Mouse (Mus musculus) hindlimb bud, embryonic 11.5 days (tissue): Measurements from ENCODE around the gene Icam1.

Experiments used
- DNase-seq: peaks from one replicate; pipeline ENCODE4 v3.0.0-alpha.2; 2012; ENCODE audit warnings: low read depth, low spot score; ENCODE audit errors: extremely low spot score

The Icam1 gene

DNA sequence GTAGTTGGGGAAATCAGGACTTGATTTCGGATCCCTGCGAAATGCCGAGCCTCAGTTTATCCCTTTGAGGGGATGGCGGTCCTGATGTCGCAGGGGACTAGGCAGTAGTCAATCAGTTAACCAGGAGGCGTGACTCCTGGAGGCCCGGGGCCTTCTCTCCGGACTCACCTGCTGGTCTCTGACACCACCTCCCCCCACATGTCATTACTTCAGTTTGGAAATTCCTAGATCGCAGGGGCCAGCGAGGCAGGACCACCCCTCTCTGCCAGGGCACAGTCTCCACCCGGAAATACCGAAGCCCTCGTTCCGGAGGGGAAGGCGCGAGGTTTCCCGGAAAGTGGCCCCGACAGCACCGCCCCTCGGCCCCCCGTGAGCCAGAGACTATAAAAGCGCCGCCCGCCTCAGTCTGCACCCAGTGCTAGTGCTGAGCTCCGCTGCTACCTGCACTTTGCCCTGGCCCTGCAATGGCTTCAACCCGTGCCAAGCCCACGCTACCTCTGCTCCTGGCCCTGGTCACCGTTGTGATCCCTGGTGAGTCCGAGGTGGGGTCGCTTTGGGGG lies at the start of gene Icam1:
TSS of gene Icam1 (plus strand) at position 415 of the 560 bp plus-strand sequence.
- DNase-seq: no peak

DNA sequence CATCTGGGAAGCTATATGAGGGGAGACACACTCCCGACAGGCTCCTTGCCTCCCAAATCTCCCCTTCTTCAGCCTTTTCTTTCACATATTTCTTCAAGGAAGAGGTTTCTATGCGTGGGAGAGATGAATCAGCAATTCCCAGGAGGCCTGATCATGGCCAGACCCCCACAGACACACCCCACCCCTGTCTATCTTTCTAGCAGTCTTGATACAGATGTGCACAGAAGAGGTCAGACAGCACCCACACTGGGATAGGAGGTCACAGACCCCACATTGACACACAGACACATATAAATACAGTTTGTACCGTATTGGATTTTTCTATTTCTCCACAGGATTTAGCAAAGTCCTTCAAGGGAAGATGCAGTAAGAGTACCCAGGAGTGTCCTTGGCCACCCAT lies 49.8 kb upstream of the Icam1 start:
- no peak for DNase-seq

DNA sequence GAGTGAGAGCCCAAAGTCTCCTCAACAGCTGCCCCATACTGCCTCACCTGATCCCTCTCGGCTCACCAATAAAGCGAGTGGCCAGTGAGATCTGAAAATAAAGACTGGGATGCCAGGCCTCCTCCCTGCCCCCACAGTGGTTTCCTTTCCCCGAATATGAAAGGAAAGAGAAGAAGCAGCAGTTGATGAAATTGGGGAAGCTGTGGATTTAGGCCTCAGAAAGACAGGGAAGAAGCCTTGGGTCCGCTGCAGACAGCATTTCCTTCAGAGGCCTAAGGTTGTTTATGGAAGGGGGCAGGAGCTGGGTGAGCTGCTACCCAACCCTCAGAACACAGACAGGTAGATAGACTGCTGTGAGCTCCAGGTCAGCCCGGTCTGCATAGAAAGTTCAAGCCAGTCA lies 49.0 kb upstream of the Icam1 start:
- no peak for DNase-seq

DNA sequence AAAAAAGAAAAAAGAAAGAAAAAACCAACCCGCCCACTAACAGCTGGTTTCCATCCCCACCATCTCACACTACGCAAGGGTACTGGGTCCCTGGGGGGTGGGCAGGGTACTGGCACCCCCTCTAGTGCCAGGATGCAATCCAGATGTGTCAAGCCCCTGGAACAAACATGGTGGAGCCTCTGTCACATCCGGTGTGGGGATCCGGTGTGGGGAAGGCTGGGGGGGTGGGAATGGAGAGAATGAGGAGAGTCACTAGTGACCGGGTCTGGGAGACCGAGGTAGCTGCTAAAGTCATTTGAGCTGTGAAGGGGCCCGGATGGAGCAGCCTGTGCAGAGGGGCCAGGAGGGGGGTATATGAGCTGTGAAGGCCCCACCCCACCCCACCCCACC lies 44.0 kb upstream of the Icam1 start:
- DNase-seq: no peak

GRCm38 (mm10) chr9:20972141-20972992 lies 43.4 kb upstream of the Icam1 start:
- no peak for DNase-seq

GRCm38 (mm10) chr9:20973001-20973681 lies 42.6 kb upstream of the Icam1 start:
- no peak for DNase-seq

DNA sequence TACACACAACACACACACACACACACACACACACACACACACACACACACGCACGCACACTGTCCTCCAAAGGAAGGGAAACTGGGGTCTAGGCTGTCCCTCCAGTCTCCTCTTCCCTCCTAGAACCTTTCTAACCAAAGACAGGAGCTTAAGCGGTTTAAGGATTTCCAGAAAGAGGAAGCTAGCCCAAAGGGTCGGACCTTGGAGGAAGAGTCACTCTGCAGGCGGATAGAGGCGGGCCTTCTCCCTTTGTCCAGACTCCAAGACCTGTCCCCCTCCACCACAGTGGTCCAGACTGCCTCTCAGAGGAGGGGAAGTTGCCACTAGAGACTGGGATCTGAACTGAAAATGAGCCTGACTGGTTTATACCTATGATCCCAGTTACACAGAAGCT lies 42.1 kb upstream of the Icam1 start:
- no peak for DNase-seq

- DNase-seq: no peak
Observed at GRCm38 (mm10) chr9:20975431-20976215, 40.2 kb upstream of the Icam1 start.

GRCm38 (mm10) chr9:20976216-20976960 lies 39.4 kb upstream of the Icam1 start, which contains the start of gene S1pr2:
TSS of gene S1pr2 (minus strand) at chr9:20976781.
- DNase-seq: peak; percentile 74

DNA sequence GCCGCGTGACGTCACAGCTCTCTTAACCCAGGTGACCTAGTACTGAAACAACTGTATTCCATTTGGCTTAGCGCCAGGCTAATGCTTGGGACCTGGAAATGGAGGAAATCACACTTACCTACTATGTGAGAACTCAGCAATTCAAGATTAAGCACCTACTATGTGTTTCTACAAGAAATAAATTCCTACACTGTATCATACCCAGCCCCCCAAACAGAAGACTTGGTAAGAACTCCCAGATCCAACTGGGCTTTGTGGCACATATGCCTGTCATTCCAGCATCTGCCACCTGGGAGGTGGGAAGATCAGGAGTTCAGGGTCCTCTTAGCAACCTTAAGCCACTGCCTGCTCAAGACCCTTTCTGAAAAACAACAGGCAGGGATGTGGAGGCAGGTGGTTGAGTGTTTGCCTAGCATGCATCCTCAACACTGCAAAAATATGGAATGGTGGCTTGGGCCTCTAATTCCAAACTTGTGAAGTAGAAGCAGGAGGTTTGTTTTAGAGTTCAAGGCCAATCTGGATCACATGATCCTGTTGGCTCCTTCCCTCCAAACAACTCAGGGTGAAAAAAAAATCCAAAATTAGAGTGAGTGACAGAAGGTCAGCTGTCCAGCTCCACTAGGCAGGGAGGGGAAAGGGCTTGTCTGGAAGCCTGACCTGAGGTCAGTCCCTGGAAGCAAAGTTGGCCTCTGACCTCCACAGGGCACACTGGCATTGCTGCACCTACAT lies 38.7 kb upstream of the Icam1 start:
- peak; percentile 46 for DNase-seq

- no peak for DNase-seq
Observed at GRCm38 (mm10) chr9:20978409-20979095, 37.2 kb upstream of the Icam1 start.

DNA sequence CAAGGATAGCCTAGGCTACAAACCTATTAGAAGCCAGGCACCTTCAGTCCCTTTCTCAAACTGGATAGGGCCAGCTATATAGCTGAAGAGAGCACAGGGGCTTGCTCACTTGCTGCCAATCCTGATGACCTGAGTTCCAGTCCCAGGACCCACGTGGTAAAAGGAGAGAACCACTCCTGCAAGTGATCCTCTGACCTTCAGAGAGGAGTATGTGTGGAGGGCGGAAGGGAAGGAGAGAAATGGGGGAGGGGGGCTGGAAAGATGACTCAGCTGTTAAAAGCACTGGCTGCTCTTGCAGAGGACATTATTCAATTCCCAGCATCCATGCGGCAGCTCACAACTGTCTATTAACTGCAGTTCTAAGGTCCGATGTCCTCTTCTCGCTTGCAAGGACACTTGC lies 36.6 kb upstream of the Icam1 start:
- no peak for DNase-seq

- DNase-seq: no peak
Observed at GRCm38 (mm10) chr9:20979769-20980168, 36.0 kb upstream of the Icam1 start.

- no peak for DNase-seq
Observed at GRCm38 (mm10) chr9:20982171-20982570, 33.6 kb upstream of the Icam1 start.

- no peak for DNase-seq
Observed at GRCm38 (mm10) chr9:20983169-20983568, 32.6 kb upstream of the Icam1 start.

GRCm38 (mm10) chr9:20986952-20987686 lies 28.7 kb upstream of the Icam1 start:
- no peak for DNase-seq

DNA sequence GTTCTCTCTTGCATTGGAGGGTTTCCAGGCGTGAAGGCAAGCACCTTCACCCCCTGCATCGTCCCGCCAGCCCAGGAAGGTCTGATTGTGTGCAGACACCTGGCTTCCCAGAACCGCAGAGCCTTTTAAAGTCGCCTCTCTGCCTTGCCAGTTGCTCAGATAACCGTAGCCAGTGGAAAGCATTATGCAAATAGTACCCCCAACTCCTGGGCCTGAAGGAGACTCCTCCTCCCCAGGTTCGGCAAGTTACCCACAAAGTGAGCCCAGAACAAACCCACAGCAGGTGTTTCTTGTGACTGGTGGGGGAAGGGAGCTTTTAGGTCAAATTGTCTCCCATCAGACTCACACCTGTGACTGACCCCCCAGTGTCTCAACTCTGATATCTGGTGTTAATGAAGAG lies 27.8 kb upstream of the Icam1 start:
- no peak for DNase-seq

GRCm38 (mm10) chr9:20990861-20991260 lies 24.9 kb upstream of the Icam1 start:
- no peak for DNase-seq

GRCm38 (mm10) chr9:20991587-20991986 lies 24.2 kb upstream of the Icam1 start:
- no peak for DNase-seq
